Mouse (Mus musculus) liver, adult 2 months (tissue): ENCODE measurements around the gene Agrn.

Experiments used
- CTCF ChIP-seq: fragments of 200-500 bp; IDR thresholded peaks from 2 replicates; pipeline ENCODE4 v1.5.1; 2011; ENCODE audit warnings: low read depth, low read length, control low read depth
- POLR2A ChIP-seq: fragments of 200-500 bp; IDR thresholded peaks from 2 replicates; pipeline ENCODE4 v1.6.1; 2011; ENCODE audit warnings: low read length, control low read depth; ENCODE audit not compliant: insufficient read depth; ENCODE audit errors: extremely low read depth

DNA sequence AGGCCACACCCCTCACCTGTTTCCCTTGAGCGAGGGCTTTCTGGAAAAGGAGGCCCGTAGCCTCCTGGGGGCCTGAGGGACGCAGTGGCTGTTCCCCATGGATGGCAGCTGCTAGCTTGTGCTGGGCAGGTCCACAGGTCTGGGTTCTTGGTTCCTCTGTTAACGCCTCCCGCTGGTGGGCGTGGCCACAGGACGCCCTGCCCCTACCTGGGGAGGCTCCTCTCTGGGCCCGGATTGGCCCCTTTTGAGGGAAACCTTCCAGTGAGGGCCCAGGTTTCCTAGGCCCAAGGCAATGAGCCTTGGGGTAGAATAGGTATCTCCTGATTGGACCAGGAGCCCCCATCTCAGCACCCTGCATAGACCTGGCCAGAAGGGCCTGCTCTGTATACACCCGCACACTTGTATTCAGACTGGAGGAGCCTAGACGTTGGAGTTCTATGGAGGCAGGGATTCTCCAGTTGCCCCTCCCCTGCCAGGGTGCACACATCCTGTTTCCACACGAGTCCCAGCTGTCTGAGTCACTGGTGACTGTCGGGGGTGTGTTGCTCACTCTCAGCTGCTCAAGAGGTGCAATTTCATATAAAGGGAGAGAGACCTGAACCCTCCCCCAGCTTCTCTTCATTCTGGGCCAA is 31.2 kb upstream of the Agrn start:
- no peak for TF ChIP-seq POLR2A
- no peak for TF ChIP-seq CTCF
